Mouse (Mus musculus): ENCODE results near the gene Adra1b.

Adra1b gene

DNA sequence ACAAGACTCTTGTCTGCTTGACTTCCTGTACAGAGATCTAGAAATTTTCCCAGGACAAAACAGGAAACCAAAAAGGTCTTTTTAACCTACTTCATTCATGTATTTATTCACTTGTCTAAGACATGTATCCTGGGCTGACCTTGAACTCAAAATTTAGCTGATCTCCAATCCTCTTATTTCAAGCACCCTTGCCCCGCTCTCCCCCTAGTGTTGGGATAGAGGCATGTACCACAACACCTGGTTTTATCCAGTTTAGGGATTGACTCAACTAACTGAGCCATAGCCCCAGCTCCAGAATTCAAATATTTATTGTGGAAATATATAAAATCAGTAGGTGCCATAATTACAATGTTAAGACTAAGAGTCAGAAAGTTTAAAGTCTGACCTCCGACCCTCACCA, 149.5 kb downstream of the Adra1b start:
- in situ Hi-C loops (cut with MboI; ENCODE audit: unreplicated experiment in 2 of 2): loop anchor here (5.0 to 25.0 kb wide), 4 partner anchors 259 to 1811 kb away; no protein-coding TSS in a partner anchor

GRCm38 (mm10) chr11:43747233-43748226, 153.5 kb downstream of the Adra1b start, which contains the start of gene Ttc1:
Ttc1 (minus strand) TSS chr11:43748008.
- in situ Hi-C loops (cut with MboI; ENCODE audit: unreplicated experiment in 2 of 2): no loop called here

GRCm38 (mm10) chr11:43728737-43729301, 172.2 kb downstream of the Adra1b start:
- in situ Hi-C loops (cut with MboI; ENCODE audit: unreplicated experiment in 2 of 2): no loop called here

GRCm38 (mm10) chr11:43727796-43728195, 173.2 kb downstream of the Adra1b start:
- in situ Hi-C loops (cut with MboI; ENCODE audit: unreplicated experiment in 2 of 2): no loop called here
